Mouse (Mus musculus) retina, postnatal 1 day (tissue): ENCODE data around the gene Ugt1a6b.
"Not testable (repeated sequence)": the region's sequence is repeated elsewhere in the genome, so short reads cannot be mapped to it uniquely, and the experiment has no call there.

Source experiments
- DNase-seq: peaks from one replicate; pipeline ENCODE4 v3.0.0-alpha.2; 2012

The Ugt1a6b gene

GRCm38 (mm10) chr1:88125827-88126360 is 22.8 kb downstream of the Ugt1a6b start:
- DNase-seq = not testable (repeated sequence)

GRCm38 (mm10) chr1:88129091-88129490 is 26.0 kb downstream of the Ugt1a6b start:
- DNase-seq = not testable (repeated sequence)

- DNase-seq = not testable (repeated sequence)
Observed at GRCm38 (mm10) chr1:88130223-88130622, 27.2 kb downstream of the Ugt1a6b start.

GRCm38 (mm10) chr1:88133908-88134456 is 30.9 kb downstream of the Ugt1a6b start:
- DNase-seq = no peak

GRCm38 (mm10) chr1:88134457-88135011 is 31.5 kb downstream of the Ugt1a6b start, which contains the start of gene Ugt1a6a:
TSS of gene Ugt1a6a (plus strand) at chr1:88134809.
- not testable (repeated sequence) for DNase-seq

- DNase-seq = not testable (repeated sequence)
Observed at GRCm38 (mm10) chr1:88135229-88135904, 32.3 kb downstream of the Ugt1a6b start.

GRCm38 (mm10) chr1:88136646-88137045 is 33.6 kb downstream of the Ugt1a6b start:
- no peak for DNase-seq

GRCm38 (mm10) chr1:88137264-88137663 is 34.2 kb downstream of the Ugt1a6b start:
- no peak for DNase-seq

GRCm38 (mm10) chr1:88138145-88138544 is 35.1 kb downstream of the Ugt1a6b start:
- DNase-seq = no peak

GRCm38 (mm10) chr1:88140492-88140891 is 37.4 kb downstream of the Ugt1a6b start:
- DNase-seq = not testable (repeated sequence)

GRCm38 (mm10) chr1:88143966-88144675 is 41.1 kb downstream of the Ugt1a6b start:
- peak; percentile 40 for DNase-seq

- peak; percentile 14 for DNase-seq
Observed at GRCm38 (mm10) chr1:88145278-88145677, 42.2 kb downstream of the Ugt1a6b start.

- DNase-seq = peak; percentile 12
Observed at GRCm38 (mm10) chr1:88150133-88150532, 47.1 kb downstream of the Ugt1a6b start.

GRCm38 (mm10) chr1:88158430-88158829 is 55.4 kb downstream of the Ugt1a6b start:
- no peak for DNase-seq

- no peak for DNase-seq
Observed at GRCm38 (mm10) chr1:88165711-88166110, 62.7 kb downstream of the Ugt1a6b start, which contains the start of gene Ugt1a5. TSS of gene Ugt1a5 (plus strand) at chr1:88166012.

- DNase-seq = not testable (repeated sequence)
Observed at GRCm38 (mm10) chr1:88172190-88172589, 69.1 kb downstream of the Ugt1a6b start.

GRCm38 (mm10) chr1:88179657-88180056 is 76.6 kb downstream of the Ugt1a6b start:
- no peak for DNase-seq

- no peak for DNase-seq
Observed at GRCm38 (mm10) chr1:88186325-88186935, 83.4 kb downstream of the Ugt1a6b start.

GRCm38 (mm10) chr1:88192136-88192535 is 89.1 kb downstream of the Ugt1a6b start:
- DNase-seq = no peak

GRCm38 (mm10) chr1:88195687-88196086 is 92.6 kb downstream of the Ugt1a6b start:
- DNase-seq = no peak

GRCm38 (mm10) chr1:88197443-88197842 is 94.4 kb downstream of the Ugt1a6b start:
- DNase-seq = no peak

GRCm38 (mm10) chr1:88199996-88200395 is 96.9 kb downstream of the Ugt1a6b start:
- peak; percentile 1 for DNase-seq

GRCm38 (mm10) chr1:88200456-88200855 is 97.4 kb downstream of the Ugt1a6b start, which contains the start of gene Ugt1a2:
TSS of gene Ugt1a2 (plus strand) at chr1:88200601.
- no peak for DNase-seq
